In the genomic region with DNA sequence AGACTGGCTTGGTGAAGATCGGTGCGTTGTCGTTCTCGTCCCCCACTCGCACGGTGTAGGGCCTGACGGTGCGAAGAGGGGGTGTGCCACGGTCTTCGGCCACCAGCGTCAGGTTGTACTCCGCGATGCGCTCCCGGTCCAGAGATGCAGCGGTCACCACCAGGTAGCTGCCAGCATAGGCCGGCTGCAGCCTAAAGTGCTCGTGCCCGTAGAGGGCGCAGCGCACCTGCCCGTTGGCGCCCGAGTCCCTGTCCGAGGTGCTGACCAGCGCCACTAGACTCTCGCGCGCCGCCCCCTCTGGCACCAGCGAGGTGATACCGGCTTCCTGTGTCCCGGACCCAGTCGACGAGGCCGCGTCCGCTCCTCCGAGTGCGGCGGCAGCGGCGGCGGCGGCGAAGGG, we compare ENCODE assay signal across 9 mouse cellular contexts. TPM values are rescaled to one million over a fixed set of nuclear protein-coding genes. Genes with fewer than 3 reads are reported as not detected.
DNase-seq lines count a peak whose midpoint lies in the region; ATAC-seq and TF ChIP-seq lines count a peak whose summit lies in the region.
"Had no signal": no experiment of that assay in that cellular context is flagged by ENCODE, and none has a peak within 500 bp of the region (broad histone marks: within the 10 kb centered on the region; RNA-seq: fewer than 3 reads in every experiment).

No protein-coding gene starts in this region.

- ATAC-seq in cerebellum, adult (ENCODE audit: insufficient number of reproducible peaks, low FRiP score, low TSS enrichment), result peak; percentile 37
- no peak for ATAC-seq in forebrain, embryonic 14.5 days
- peak; percentile 67 for ATAC-seq in heart, postnatal 0 days (ENCODE audit: insufficient read depth, low read depth)
- 0 out of 2 replicates have a peak, but pooled peaks have one; percentile 24 for ATAC-seq in liver, embryonic 16.5 days (ENCODE audit: low read depth)
- ATAC-seq in neural tube, embryonic 15.5 days (ENCODE audit: low FRiP score), result 0 out of 2 replicates have a peak, but pooled peaks have one; percentile 9

- TF ChIP-seq EP300 in heart, postnatal 0 days (IDR thresholded peaks at IDR 0.05; ENCODE audit: low read depth), result no peak

- WGBS in forebrain, embryonic 14.5 days, result under 1% methylated on average over 46 of the region's 46 CpGs
- under 1% methylated on average over 46 of the region's 46 CpGs for WGBS in heart, postnatal 0 days
- WGBS in liver, embryonic 16.5 days (ENCODE audit: insufficient replicate concordance), result under 1% methylated on average over 46 of the region's 46 CpGs
- WGBS in neural tube, embryonic 15.5 days, result under 1% methylated on average over 46 of the region's 46 CpGs

- H3K4me1 ChIP-seq in E14TG2a.4 (replicated peaks; ENCODE audit: low read depth, low read length), result peaks cover 62% of the 10 kb centered on the region
- H3K4me1 ChIP-seq in forebrain, embryonic 14.5 days (ENCODE audit: control insufficient read depth, insufficient read depth, low read length), result peaks cover 27% of the 10 kb centered on the region
- H3K4me1 ChIP-seq in heart, postnatal 0 days (ENCODE audit: control insufficient read depth, insufficient read depth), result peaks cover 19% of the 10 kb centered on the region
- no peaks in the 10 kb centered on the region; the same call in 1 of the 2 replicates for H3K4me1 ChIP-seq in liver, embryonic 16.5 days (ENCODE audit: control insufficient read depth, low read depth, low read length)
- H3K4me1 ChIP-seq in neural tube, embryonic 15.5 days, result peaks cover 63% of the 10 kb centered on the region

- no peaks in the 10 kb centered on the region for H3K36me3 ChIP-seq in E14TG2a.4 (ENCODE audit: insufficient read depth, low read length)
- H3K36me3 ChIP-seq in forebrain, embryonic 14.5 days (ENCODE audit: control insufficient read depth, insufficient read depth, low read length), result peaks cover 7% of the 10 kb centered on the region; the same call in 1 of the 2 replicates
- no peaks in the 10 kb centered on the region for H3K36me3 ChIP-seq in heart, postnatal 0 days (replicated peaks; ENCODE audit: control insufficient read depth, insufficient read depth, low read length)
- no peaks in the 10 kb centered on the region for H3K36me3 ChIP-seq in liver, embryonic 16.5 days (ENCODE audit: control insufficient read depth, insufficient read depth)
- H3K36me3 ChIP-seq in neural tube, embryonic 15.5 days, result no peaks in the 10 kb centered on the region

- H3K4me3 ChIP-seq in E14TG2a.4 (replicated peaks; ENCODE audit: low read length), result peak overlapping the region; percentile 76
- H3K4me3 ChIP-seq in forebrain, embryonic 14.5 days (ENCODE audit: low read depth, low read length), result peak overlapping the region; percentile 60
- H3K4me3 ChIP-seq in heart, postnatal 0 days (ENCODE audit: low read depth, low read length), result peak overlapping the region; percentile 44; the same call in 1 of the 2 replicates
- H3K4me3 ChIP-seq in liver, embryonic 16.5 days (ENCODE audit: low read depth, low read length), result no peak overlapping the region
- H3K4me3 ChIP-seq in neural tube, embryonic 15.5 days (replicated peaks), result peak overlapping the region; percentile 60

- H3K9ac ChIP-seq in forebrain, embryonic 14.5 days (ENCODE audit: low read length), result peak overlapping the region; percentile 75
- no peak overlapping the region for H3K9ac ChIP-seq in heart, postnatal 0 days (replicated peaks; ENCODE audit: low read depth, low read length)
- no peak overlapping the region for H3K9ac ChIP-seq in liver, embryonic 16.5 days (ENCODE audit: low read depth, low read length)
- H3K9ac ChIP-seq in neural tube, embryonic 15.5 days (replicated peaks), result peak overlapping the region; percentile 75

- peak; percentile 15; the same call in 1 of the 2 replicates for TF ChIP-seq CTCF in E14TG2a.4 (conservative IDR thresholded peaks at IDR 0.05; ENCODE audit: low read length)
- TF ChIP-seq CTCF in heart, postnatal 0 days (IDR thresholded peaks at IDR 0.05; ENCODE audit: low read depth), result peak; percentile 89

- H3K4me2 ChIP-seq in forebrain, embryonic 14.5 days (ENCODE audit: low read length), result peak overlapping the region; percentile 83
- H3K4me2 ChIP-seq in heart, postnatal 0 days (ENCODE audit: low read depth, low read length), result peak overlapping the region; percentile 46
- no peak overlapping the region for H3K4me2 ChIP-seq in liver, embryonic 16.5 days (ENCODE audit: low read depth, low read length)
- peak overlapping the region; percentile 78 for H3K4me2 ChIP-seq in neural tube, embryonic 15.5 days

- peaks cover 89% of the 10 kb centered on the region for H3K27me3 ChIP-seq in E14TG2a.4 (ENCODE audit: insufficient read depth, low read length)
- peaks cover 20% of the 10 kb centered on the region; the same call in 1 of the 2 replicates for H3K27me3 ChIP-seq in forebrain, embryonic 14.5 days (replicated peaks; ENCODE audit: control insufficient read depth, insufficient read depth, low read length)
- H3K27me3 ChIP-seq in heart, postnatal 0 days (ENCODE audit: control insufficient read depth, insufficient read depth, low read length), result peaks cover 89% of the 10 kb centered on the region
- peaks cover 74% of the 10 kb centered on the region for H3K27me3 ChIP-seq in liver, embryonic 16.5 days (ENCODE audit: control insufficient read depth, insufficient read depth, low read depth, low read length)
- peaks cover 17% of the 10 kb centered on the region; the same call in 1 of the 2 replicates for H3K27me3 ChIP-seq in neural tube, embryonic 15.5 days (replicated peaks)

- H3K27ac ChIP-seq in forebrain, embryonic 14.5 days (ENCODE audit: low read depth, low read length), result 0 out of 2 replicates have a peak overlapping the region, but pooled peaks have one; percentile 90
- H3K27ac ChIP-seq in heart, postnatal 0 days (ENCODE audit: low read depth), result no peak overlapping the region
- H3K27ac ChIP-seq in liver, embryonic 16.5 days (ENCODE audit: low read length), result no peak overlapping the region
- peak overlapping the region; percentile 83 for H3K27ac ChIP-seq in neural tube, embryonic 15.5 days (replicated peaks)

- peak; percentile 72 for DNase-seq in forebrain, embryonic 14.5 days (ENCODE audit: low spot score)
- peak; percentile 35 for DNase-seq in heart, postnatal 0 days (ENCODE audit: low spot score)
- peak; percentile 88 for DNase-seq in kidney, postnatal 14 days
- peak; percentile 57 for DNase-seq in thymus, postnatal 14 days

- H3K9me3 ChIP-seq in E14TG2a.4 (ENCODE audit: low read length), result no peaks in the 10 kb centered on the region
- H3K9me3 ChIP-seq in forebrain, embryonic 14.5 days (replicated peaks; ENCODE audit: control insufficient read depth, low read length), result no peaks in the 10 kb centered on the region
- no peaks in the 10 kb centered on the region for H3K9me3 ChIP-seq in heart, postnatal 0 days (replicated peaks; ENCODE audit: control insufficient read depth, low read length)
- no peaks in the 10 kb centered on the region for H3K9me3 ChIP-seq in liver, embryonic 16.5 days (replicated peaks; ENCODE audit: control insufficient read depth, low read length)
- H3K9me3 ChIP-seq in neural tube, embryonic 15.5 days (replicated peaks), result no peaks in the 10 kb centered on the region

RNA-seq across cellular contexts. Expression of a gene that starts 1.5 kb away (rescaled TPM):
- polyA plus RNA-seq in forebrain, embryonic 14.5 days (2014; fragmentation: Nextera tagmentation; extraction: Ambion mirVana), result 22.7 and 35.1 TPM in 2 replicates
- not detected in 2 replicates for total RNA-seq in heart, postnatal 0 days (2014; rRNA removed; ENCODE audit: low replicate concordance)
- 0.14 TPM in 1 of 2 replicates, not detected in the other for polyA plus RNA-seq in heart, postnatal 0 days (2015; fragmentation: Nextera tagmentation; extraction: Ambion mirVana)
- not detected in 2 replicates for polyA plus RNA-seq in liver, embryonic 16.5 days (2015; fragmentation: Nextera tagmentation; extraction: Ambion mirVana)
- polyA plus RNA-seq in neural tube, embryonic 15.5 days (2015; fragmentation: Nextera tagmentation; extraction: Ambion mirVana), result 33.1 and 43.4 TPM in 2 replicates
- total RNA-seq: MEL had no signal

Comparison
In these comparisons a context has a peak if more than half of its experiments do, and no peak if none do; other contexts are left out.
1. DNase-seq: peak in every context shown above with its lines; median percentile 88 in kidney, postnatal 14 days; 72 in forebrain, embryonic 14.5 days; 57 in thymus, postnatal 14 days; 35 in heart, postnatal 0 days.
2. H3K27ac ChIP-seq: peak in forebrain, embryonic 14.5 days (single experiment) and neural tube, embryonic 15.5 days (single experiment); none in heart, postnatal 0 days (single experiment) and liver, embryonic 16.5 days (single experiment).
3. H3K9ac ChIP-seq: peak in forebrain, embryonic 14.5 days (single experiment) and neural tube, embryonic 15.5 days (single experiment); none in heart, postnatal 0 days (single experiment) and liver, embryonic 16.5 days (single experiment).
4. RNA of a gene that starts 1.5 kb away (polyA plus RNA-seq): 33.1 to 43.4 TPM in neural tube, embryonic 15.5 days and 22.7 to 35.1 TPM in forebrain, embryonic 14.5 days; 0.14 TPM in heart, postnatal 0 days and not detected in liver, embryonic 16.5 days; every median in the first group is over 10 times any median in the second.